Mouse (Mus musculus): ENCODE data around the gene Tfe3. TPM values are rescaled to one million over a fixed set of nuclear protein-coding genes. Genes with fewer than 3 reads are reported as not detected.
A peak's percentile ranks its signal among the peaks of the same experiment; 100 is the strongest.

Tfe3 gene
- polyA plus RNA-seq, 2 experiments, result 4.7 to 5.7 TPM

- Histone ChIP-seq H3K4me2 (ENCODE audit: low read depth) (peak overlapping the region; percentile 85), H3K27ac (no peak overlapping the region), H3K9me3 (ENCODE audit: control insufficient read depth, low read length) (no peaks in the 10 kb centered on the region), H3K27me3 (ENCODE audit: control insufficient read depth, insufficient read depth, low read length) (no peaks in the 10 kb centered on the region), H3K4me1 (replicated peaks; ENCODE audit: control insufficient read depth in 2 of 2, insufficient read depth in 2 of 2, low read length in 1 of 2) (peaks cover 3 to 20% of the 10 kb centered on the region in 2 experiments; a peak in 3 of 4 replicates), H3K36me3 (replicated peaks; ENCODE audit: control insufficient read depth, insufficient read depth, low read depth) (no peaks in the 10 kb centered on the region), H3K9ac (replicated peaks) (no peak overlapping the region; the same call in 1 of the 2 replicates), H3K4me3 (ENCODE audit: insufficient read depth in 1 of 2, low read depth in 2 of 2, low read length in 2 of 2) (peak overlapping the region; percentile 66 to 74; a peak in 3 of 4 replicates)
- DNase-seq (ENCODE audit: low read depth in 3 of 3, low spot score in 3 of 3) (no peak), ATAC-seq (ENCODE audit: insufficient read depth) (no peak)
- 33% methylated on average over 9 of the region's 9 CpGs for WGBS (ENCODE audit: insufficient replicate concordance)
- no peak for TF ChIP-seq CTCF (IDR thresholded peaks at IDR 0.05; ENCODE audit: low read depth)
- no peak for TF ChIP-seq EP300 (IDR thresholded peaks at IDR 0.05; ENCODE audit: low read depth)
Measured at GRCm38 (mm10) chrX:7764657-7765280, 2.4 kb downstream of the Tfe3 start.

- Histone ChIP-seq H3K36me3 (replicated peaks; ENCODE audit: control insufficient read depth, insufficient read depth, low read depth) (no peaks in the 10 kb centered on the region), H3K27ac (no peak overlapping the region), H3K4me1 (replicated peaks; ENCODE audit: control insufficient read depth in 2 of 2, insufficient read depth in 2 of 2, low read length in 1 of 2) (peaks cover 3 to 23% of the 10 kb centered on the region in 2 experiments; a peak in 3 of 4 replicates), H3K9me3 (ENCODE audit: control insufficient read depth, low read length) (no peaks in the 10 kb centered on the region), H3K4me2 (ENCODE audit: low read depth) (peak overlapping the region; percentile 85), H3K9ac (replicated peaks) (no peak overlapping the region; the same call in 1 of the 2 replicates), H3K4me3 (ENCODE audit: insufficient read depth in 1 of 2, low read depth in 2 of 2, low read length in 2 of 2) (peak overlapping the region; percentile 7 to 10; a peak in 2 of 4 replicates), H3K27me3 (ENCODE audit: control insufficient read depth, insufficient read depth, low read length) (no peaks in the 10 kb centered on the region)
- no peak for TF ChIP-seq CTCF (IDR thresholded peaks at IDR 0.05; ENCODE audit: low read depth)
- no peak for TF ChIP-seq EP300 (IDR thresholded peaks at IDR 0.05; ENCODE audit: low read depth)
- ATAC-seq (ENCODE audit: insufficient read depth) (no peak), DNase-seq (ENCODE audit: low read depth in 3 of 3, low spot score in 3 of 3) (no peak)
- WGBS (ENCODE audit: insufficient replicate concordance), result 31% methylated on average over 13 of the region's 13 CpGs
Measured at GRCm38 (mm10) chrX:7765281-7765670, 2.9 kb downstream of the Tfe3 start.

- Histone ChIP-seq H3K4me3 (ENCODE audit: insufficient read depth in 1 of 2, low read depth in 2 of 2, low read length in 2 of 2) (peak overlapping the region; percentile 7 to 10; a peak in 3 of 4 replicates), H3K27me3 (ENCODE audit: control insufficient read depth, insufficient read depth, low read length) (no peaks in the 10 kb centered on the region), H3K27ac (no peak overlapping the region), H3K36me3 (replicated peaks; ENCODE audit: control insufficient read depth, insufficient read depth, low read depth) (no peaks in the 10 kb centered on the region; the same call in 1 of the 2 replicates), H3K9me3 (ENCODE audit: control insufficient read depth, low read length) (no peaks in the 10 kb centered on the region), H3K4me2 (ENCODE audit: low read depth) (peak overlapping the region; percentile 85), H3K9ac (replicated peaks) (no peak overlapping the region), H3K4me1 (replicated peaks; ENCODE audit: control insufficient read depth in 2 of 2, insufficient read depth in 2 of 2, low read length in 1 of 2) (peaks cover 3 to 23% of the 10 kb centered on the region in 2 experiments; a peak in 3 of 4 replicates)
- DNase-seq (ENCODE audit: low read depth in 3 of 3, low spot score in 3 of 3) (no peak), ATAC-seq (ENCODE audit: insufficient read depth) (peak; percentile 29)
- WGBS (ENCODE audit: insufficient replicate concordance), result 10% methylated on average over 11 of the region's 11 CpGs
- TF ChIP-seq CTCF (IDR thresholded peaks at IDR 0.05; ENCODE audit: low read depth), result no peak
- TF ChIP-seq EP300 (IDR thresholded peaks at IDR 0.05; ENCODE audit: low read depth), result no peak
Measured at GRCm38 (mm10) chrX:7765764-7766163, 3.4 kb downstream of the Tfe3 start.

- TF ChIP-seq CTCF (IDR thresholded peaks at IDR 0.05; ENCODE audit: low read depth), result no peak
- TF ChIP-seq EP300 (IDR thresholded peaks at IDR 0.05; ENCODE audit: low read depth), result 0 out of 2 replicates have a peak, but pooled peaks have one; percentile 10
- ATAC-seq (ENCODE audit: insufficient read depth), result peak; percentile 44; the same call in 1 of the 2 replicates
- DNase-seq (ENCODE audit: low read depth in 3 of 3, low spot score in 3 of 3), result no peak
- 49% methylated on average over 7 of the region's 7 CpGs for WGBS (ENCODE audit: insufficient replicate concordance)
- Histone ChIP-seq H3K27me3 (ENCODE audit: control insufficient read depth, insufficient read depth, low read length) (no peaks in the 10 kb centered on the region), H3K4me1 (replicated peaks; ENCODE audit: control insufficient read depth in 2 of 2, insufficient read depth in 2 of 2, low read length in 1 of 2) (peaks cover 0 to 18% of the 10 kb centered on the region in 2 experiments; a peak in 2 of 4 replicates), H3K36me3 (replicated peaks; ENCODE audit: control insufficient read depth, insufficient read depth, low read depth) (no peaks in the 10 kb centered on the region; the same call in 1 of the 2 replicates), H3K4me2 (ENCODE audit: low read depth) (0 out of 2 replicates have a peak overlapping the region, but pooled peaks have one; percentile 6), H3K9me3 (ENCODE audit: control insufficient read depth, low read length) (no peaks in the 10 kb centered on the region), H3K27ac (peak overlapping the region; percentile 33), H3K9ac (replicated peaks) (0 out of 2 replicates have a peak overlapping the region, but pooled peaks have one; percentile 23), H3K4me3 (ENCODE audit: insufficient read depth in 1 of 2, low read depth in 2 of 2, low read length in 2 of 2) (no peak overlapping the region)
Measured at GRCm38 (mm10) chrX:7769302-7770017, 7.1 kb downstream of the Tfe3 start.

- H3K4me2 ChIP-seq (ENCODE audit: low read depth), result no peak overlapping the region
- peaks cover 6 to 19% of the 10 kb centered on the region in 2 experiments; a peak in 3 of 4 replicates for H3K4me1 ChIP-seq (replicated peaks; ENCODE audit: control insufficient read depth in 2 of 2, insufficient read depth in 2 of 2, low read length in 1 of 2)
- H3K27ac ChIP-seq, result no peak overlapping the region
- no peaks in the 10 kb centered on the region; the same call in 1 of the 2 replicates for H3K36me3 ChIP-seq (replicated peaks; ENCODE audit: control insufficient read depth, insufficient read depth, low read depth)
- DNase-seq (ENCODE audit: low read depth in 3 of 3, low spot score in 3 of 3), result no peak
- H3K9me3 ChIP-seq (ENCODE audit: control insufficient read depth, low read length), result no peaks in the 10 kb centered on the region
- no peak overlapping the region for H3K9ac ChIP-seq (replicated peaks)
- no peaks in the 10 kb centered on the region for H3K27me3 ChIP-seq (ENCODE audit: control insufficient read depth, insufficient read depth, low read length)
- peak; percentile 55 for TF ChIP-seq CTCF (IDR thresholded peaks at IDR 0.05; ENCODE audit: low read depth)
- no peak for TF ChIP-seq EP300 (IDR thresholded peaks at IDR 0.05; ENCODE audit: low read depth)
- no peak for ATAC-seq (ENCODE audit: insufficient read depth)
- H3K4me3 ChIP-seq (ENCODE audit: insufficient read depth in 1 of 2, low read depth in 2 of 2, low read length in 2 of 2), result no peak overlapping the region
- 43% methylated on average over 2 of the region's 2 CpGs for WGBS (ENCODE audit: insufficient replicate concordance)
Measured at GRCm38 (mm10) chrX:7772766-7773165, 10.4 kb downstream of the Tfe3 start.

All from liver, embryonic 14.5 days (tissue).